Mouse (Mus musculus) kidney, postnatal 36 days (tissue): ENCODE measurements at regions not wholly inside any gene's neighbourhood (a gene's known extent, or its start where the extent isn't known, plus 50 kb on each side); places are given as distances from the start of the nearest gene placed in this dataset.

Source experiments
- DNase-seq, 2 experiments: peaks; one replicate each; pipeline ENCODE4 v3.0.0; 2021 to 2022; ENCODE audit warnings: mixed read lengths in 2 of 2

DNA sequence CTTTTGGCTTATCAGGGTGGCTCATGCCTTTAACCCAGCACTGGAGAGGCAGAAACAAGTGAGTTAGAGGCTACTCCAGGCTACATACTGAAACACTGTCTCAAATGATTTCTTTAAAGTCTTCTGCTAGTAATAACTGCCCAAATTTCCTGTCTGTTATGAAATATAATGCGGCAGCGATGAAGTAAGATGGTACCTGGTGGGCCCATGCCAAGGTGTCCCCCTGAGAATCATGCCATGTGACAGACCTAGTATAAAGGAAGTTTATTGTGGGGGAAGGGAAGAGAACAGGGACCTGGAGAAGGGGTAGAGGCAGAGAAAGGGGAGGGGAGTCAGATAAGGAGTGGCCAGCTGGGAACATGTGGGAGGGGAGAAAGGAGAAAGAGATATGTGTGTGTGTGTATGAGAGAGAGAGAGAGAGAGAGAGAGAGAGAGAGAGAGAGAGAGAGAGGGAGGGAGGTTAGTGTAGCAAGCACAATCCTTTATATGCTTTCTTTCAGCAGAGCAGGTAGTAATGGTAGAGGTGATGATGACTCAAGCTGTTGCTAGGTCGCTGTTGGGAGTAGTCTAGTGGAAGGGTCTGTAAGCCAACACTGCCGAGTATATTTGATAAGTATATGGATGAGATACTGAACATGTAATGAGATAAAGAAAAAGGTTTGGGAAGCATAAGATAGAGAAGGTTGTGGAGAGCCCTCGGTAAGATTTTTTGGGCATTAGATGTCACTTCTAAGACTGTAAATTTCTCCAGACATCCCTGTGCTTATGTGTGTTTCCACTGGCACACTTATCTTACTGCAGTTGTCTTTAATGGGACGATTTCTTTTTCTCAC lies 71.1 kb upstream of the Dph5 start:
- DNase-seq = no peak

DNA sequence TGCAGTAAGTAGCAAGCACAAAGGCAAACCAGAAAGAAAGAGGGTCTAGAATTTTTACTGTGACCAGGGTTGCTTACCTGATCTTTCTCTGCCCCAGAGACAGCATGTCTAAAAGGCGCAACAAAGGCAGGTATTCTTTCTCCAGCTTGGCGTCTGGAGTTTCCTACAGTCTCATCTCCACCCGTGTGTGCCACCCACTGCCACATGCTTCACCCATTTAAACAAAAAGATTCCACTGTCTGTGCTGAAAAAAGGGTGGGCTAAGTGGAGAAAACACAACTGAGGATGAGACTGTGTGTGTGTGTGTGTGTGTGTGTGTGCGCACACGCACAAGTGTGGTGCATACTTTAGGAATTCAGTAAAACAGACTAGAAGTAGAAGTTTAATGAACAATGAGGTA lies 69.9 kb upstream of the Dph5 start:
- DNase-seq = no peak

DNA sequence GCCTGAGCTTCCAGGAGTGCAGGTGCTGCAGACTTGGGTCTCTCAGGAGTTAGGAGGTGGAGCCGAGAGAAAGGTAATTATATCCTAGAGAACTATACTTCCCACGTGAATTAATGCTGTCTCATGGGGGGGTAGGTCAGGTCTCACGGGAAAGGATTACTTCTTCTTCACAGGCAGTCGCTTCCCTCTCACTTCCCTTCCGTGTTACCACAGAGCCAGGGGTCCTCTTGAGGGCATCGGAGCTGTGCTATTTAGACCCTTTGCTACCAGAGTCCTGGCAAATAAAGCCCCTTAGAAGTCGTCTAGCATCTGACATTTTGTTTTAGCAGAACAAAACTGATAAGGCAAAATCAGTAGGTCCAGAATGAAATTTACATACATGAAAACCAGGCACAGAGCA lies 68.9 kb upstream of the Dph5 start:
- DNase-seq = no peak

DNA sequence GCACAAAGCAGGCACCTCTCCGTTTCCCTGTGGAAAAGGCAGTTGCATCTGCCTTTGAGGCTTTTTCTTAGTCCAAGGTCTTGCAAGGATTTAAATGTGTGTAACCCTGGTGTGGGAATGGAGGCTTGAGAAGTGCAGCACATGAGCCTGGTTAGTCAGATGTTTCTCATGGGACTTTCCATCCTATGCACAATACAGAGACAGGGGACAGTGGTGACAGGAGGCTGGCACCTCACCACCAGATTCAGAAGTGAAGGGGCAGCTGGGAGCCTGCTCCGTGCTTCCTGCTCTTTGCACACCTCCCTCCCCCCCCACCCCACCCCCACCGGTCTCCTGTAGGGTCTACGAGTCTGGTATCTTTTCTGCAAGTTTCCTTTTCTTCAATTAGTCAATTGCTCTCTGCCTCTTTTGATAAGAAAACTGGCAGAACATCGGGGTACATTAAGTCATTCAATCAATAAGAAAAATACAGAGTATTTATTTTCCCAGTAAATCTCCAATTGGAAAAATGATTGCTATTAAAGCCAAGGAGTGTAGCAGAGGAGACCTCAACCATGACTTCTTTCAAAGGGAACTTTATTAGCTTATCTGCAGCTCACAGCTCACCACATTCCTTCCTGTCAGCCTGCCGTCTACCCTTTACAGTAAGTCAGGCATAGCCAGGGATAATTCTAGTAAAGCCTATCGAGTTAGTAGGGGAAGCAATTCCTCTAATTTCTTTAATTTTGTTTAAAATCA lies 68.1 kb upstream of the Dph5 start:
- DNase-seq = no peak

DNA sequence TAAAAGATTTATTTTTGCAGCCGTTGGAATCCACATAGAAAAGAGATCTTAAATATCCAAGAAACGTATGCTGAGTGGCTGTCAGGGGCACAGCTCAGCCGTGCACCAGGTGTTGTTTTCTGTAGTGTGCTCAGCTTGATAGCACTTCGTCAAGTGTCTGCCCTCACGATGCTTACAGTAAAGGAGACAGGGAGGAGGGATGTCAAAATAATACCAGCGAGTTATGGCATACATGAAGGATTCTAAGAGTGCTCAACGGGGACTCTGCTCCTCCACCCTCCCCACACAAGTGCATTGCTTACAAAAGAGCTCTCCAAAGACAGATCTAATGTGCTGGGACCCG lies 67.5 kb upstream of the Dph5 start:
- no peak for DNase-seq

DNA sequence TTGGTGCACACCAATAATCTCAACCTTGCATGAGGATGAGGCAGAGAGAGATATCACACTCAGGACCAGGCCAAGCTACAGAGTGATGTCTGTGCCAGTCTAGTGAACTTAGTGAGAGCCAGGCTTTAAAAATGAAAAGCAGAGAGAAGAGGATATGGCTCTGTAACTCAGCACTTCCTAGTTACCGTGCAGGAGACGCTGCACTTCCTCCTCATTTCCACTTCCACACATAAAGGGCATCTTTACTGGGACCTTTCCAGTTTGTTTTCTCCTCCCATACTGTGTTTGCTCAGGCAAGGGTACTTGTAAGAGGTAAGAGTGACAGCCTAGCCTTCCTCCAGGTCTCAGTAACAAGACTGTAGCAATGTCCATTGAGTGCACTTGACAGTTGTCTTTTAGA lies 66.0 kb upstream of the Dph5 start:
- no peak for DNase-seq

DNA sequence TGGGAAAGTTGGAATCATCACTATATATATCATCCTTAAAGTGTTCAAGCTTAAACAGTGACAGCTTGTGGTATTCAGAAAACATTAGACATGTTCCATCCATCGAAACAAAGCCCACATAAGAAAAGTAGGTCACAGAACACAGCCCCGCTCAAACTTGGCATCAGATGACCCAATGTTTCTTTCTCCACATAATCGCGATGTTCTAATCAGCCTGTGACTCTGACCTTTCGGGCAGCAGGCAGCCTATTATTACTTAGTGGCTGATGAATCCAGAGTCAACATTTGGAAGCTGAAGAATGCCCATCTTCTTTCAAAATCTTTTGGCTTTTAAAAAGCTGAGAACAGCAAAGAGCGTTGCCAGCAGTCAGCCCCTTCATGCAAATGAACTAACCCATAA lies 65.1 kb upstream of the Dph5 start:
- no peak for DNase-seq

DNA sequence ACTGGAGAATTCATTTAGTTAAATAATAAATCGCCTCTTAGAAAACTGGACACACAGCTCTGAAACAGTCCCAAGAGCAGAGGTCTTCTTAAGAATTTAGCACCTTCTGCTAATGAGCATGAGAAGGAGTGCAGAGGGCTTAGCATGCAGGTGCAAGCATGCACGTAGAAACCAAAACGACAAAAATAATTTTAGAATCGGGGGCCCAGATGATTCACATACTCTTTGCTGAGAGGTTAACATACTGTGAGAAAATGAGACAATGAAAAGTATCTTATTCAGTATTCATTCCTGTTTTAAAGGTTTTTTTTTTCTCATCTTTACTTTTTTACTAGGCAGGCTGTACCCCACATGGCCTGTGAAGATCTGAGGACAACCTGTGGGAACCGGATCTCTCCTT lies 63.9 kb upstream of the Dph5 start:
- DNase-seq = no peak

DNA sequence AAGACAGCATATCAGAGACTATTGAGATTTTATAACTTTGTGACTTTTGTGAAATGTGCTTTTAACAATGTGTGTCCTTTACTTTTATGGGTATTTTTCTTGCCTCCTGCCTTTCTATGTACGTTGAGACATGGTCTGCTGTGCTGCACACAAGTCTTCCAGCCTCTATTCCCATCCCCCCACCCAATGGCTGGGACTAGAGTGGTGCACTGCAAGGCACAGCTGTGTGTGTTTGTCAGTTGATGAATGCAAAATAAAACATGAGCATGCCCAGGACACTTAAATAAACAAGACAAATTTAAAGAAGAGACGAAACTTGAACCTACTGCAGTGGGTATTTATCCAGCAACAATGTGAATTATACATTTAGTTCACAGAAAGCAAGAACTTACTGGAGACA lies 62.8 kb upstream of the Dph5 start:
- DNase-seq = no peak

DNA sequence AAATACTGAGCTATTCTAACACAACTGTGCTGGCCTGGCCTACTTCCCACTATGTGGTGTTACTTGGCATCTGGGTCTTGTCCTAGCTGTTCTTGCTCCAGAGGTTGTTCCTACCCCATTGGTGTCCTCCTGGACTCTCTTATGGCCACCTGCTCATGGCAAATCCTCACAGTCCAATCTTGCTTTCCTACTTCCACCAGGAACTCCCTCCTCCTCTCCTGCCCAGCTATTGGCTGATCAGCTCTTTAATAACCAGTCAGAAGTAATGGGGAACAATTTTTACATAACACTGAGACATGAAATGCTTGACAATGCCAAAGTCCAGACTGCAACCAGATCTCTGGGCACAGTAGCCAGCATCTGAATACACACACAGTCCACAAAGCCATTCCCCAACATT lies 52.3 kb upstream of the Dph5 start:
- DNase-seq = no peak

DNA sequence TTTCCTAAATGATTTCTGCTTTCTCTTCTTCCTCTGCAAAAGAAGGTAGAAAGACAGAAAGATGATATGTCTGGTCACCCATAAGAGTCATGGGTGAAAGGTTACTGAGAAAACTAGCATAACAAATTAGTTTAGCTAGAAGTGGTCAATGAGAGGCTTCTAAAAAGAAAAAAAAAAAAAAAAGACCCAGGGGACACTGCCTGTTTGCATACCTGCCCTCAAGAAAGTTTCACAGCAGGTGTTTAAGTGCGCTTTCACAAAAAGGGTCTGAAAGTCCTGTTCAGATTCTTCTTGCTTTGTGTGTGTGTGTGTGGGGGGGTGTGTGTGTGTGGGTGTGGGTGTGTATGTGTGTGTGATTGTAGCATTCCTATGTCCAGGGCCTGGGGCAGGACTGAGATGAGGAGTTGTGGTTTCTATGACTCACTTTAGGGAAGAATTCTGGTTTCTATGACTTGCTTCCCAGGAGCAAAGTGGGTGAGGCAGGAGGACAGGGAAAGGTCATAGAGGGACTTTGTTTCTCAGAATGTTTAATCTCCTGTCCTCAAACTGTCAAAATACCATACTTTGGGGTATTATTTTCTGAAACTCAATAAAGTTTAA lies 49.9 kb upstream of the Dph5 start:
- DNase-seq = no peak
